Mouse (Mus musculus) left cerebral cortex, postnatal 10 days (tissue): ENCODE data around the gene Zcchc13. TPM values are rescaled to one million over a fixed set of nuclear protein-coding genes. Genes with fewer than 3 reads are reported as not detected.
"Not testable (repeated sequence)": the region's sequence is repeated elsewhere in the genome, so short reads cannot be mapped to it uniquely, and the experiment has no call there.

Experiments
- DNase-seq, 2 experiments: peaks; one replicate each; pipeline ENCODE4 v3.0.0; 2021 to 2022; ENCODE audit warnings: low spot score in 2 of 2, mixed read lengths in 1 of 2; ENCODE audit errors: extremely low spot score in 1 of 2
- intact Hi-C: fragments of 180-260 bp; cut with DNase I; formaldehyde crosslinking; loops from one replicate; pipeline ENCODE4 v1.15.1; 2025
- total RNA-seq, 2 experiments: library from RNA; stranded (reverse); gene quantifications; 2 replicates each; pipeline ENCODE4 v1.2.3; 2021

The Zcchc13 gene
- total RNA-seq, 2 experiments from 2014 or later = not detected

DNA sequence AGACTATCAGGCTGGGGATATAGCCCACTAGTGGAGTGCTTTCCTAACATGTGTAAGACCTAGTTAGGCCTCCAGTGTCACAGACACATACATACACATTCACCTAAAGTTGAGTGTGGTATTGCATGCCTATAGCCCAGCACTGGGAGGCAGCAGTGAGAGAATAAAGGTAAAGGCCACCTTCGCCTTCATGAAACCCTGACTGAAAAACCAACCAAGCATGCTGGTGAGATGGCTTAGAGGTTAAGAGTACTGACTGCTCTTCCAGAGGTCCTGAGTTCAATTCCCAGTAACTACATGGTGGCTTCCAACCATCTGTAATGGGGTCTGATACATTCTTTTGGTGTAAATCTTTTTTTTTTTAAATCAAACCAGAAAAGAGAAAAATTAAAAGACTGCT is 1.5 kb upstream of the Zcchc13 start:
- DNase-seq = no peak
- intact Hi-C loops = loop anchor here (5.0 kb wide), 1 partner anchor 48 kb away; no protein-coding TSS in a partner anchor

DNA sequence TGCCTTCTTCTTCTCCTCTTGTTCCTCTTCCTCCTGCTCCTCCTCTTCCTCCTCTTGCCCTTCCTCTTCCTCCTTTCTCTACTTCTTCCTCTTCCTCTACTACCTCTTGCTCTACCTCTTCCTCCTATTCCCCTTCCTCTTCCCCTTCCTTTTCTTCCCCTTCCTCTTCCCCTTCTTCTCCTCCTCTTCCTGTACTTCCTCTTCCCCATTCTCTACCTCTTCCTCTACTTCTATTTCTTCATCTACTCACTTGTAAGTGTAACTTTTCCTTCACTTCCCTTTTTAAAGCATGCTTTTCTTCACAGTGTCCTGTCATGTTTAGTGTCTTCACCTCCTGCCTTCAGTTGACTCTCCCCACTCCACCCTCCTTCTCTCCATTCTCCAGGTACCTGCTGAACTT is 3.5 kb downstream of the Zcchc13 start:
- DNase-seq = no peak
- intact Hi-C loops = no loop called here

DNA sequence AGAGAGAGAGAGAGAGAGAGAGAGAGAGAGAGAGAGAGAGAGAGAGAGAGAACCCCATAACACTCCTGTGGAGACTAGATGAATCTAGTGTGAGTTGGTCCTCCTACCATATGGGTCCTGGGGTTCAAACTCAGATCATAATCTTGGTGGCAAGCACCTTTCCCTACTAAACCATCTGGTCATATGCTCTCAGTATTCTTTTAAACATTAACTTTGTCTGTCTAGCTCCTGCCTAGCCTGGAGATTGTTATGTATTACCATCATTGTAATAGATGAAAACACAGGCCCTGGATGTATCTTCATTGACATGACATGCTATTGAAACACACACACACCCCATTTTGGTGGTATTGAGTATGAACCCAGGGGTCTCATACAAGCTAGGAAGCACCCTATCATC is 5.6 kb downstream of the Zcchc13 start:
- no peak for DNase-seq
- intact Hi-C loops = no loop called here

DNA sequence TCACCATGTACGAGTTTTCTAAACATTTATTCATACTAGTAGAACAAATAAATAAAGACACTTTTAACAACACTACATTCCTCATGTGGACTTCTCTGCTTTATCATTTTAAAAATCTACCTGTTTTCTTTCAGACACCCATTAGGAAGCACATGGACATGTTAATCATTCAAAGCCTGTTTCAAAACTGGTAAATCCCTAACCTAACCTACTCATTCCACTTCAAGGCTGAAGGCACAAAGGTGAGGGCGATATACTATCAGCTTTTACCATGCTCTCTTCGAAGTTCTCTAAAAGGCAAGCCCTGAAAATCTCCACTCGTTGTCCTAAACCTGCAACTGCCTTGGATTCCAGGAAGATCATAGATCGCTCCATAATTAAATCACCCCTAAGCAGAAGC is 8.2 kb downstream of the Zcchc13 start:
- intact Hi-C loops = no loop called here
- DNase-seq = no peak

DNA sequence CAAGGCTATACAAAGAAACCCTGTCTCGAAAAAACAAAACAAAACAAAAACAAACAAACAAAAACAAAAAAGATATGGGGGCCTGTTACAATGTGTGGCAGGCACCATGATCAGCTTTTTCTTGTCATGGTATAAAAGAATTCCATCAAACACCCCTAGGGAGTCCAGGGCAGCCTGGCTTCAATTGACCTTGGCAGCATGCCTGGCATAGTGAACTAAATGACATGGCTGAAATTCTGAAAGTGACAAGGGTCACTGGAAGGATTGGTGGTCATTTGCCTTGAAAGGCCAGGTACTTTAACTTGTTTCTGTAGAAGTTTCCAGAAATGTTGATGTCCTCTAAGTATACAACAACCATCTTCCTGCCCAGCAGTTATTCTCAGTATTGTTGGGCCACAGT is 13.9 kb downstream of the Zcchc13 start:
- no peak for DNase-seq
- intact Hi-C loops = no loop called here

DNA sequence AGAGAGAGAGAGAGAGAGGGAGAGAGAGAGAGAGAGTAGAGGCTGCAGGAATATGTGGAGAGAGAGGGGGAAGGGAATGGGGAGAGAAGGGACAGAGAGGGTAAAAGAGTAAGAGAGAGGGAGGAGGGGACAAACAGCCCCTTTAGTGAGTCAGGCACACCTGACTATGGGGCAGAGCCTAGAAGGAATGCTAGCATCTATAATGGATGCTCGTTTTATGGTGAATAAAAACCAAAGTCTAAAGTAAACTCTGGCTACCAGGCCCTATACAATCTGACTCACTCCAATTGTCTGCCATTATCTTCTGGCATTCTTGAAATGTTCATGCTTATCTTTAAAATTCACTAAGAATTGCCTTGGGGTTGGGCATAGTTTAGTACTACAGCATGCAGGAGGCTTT is 21.7 kb downstream of the Zcchc13 start:
- intact Hi-C loops = no loop called here
- DNase-seq = no peak

DNA sequence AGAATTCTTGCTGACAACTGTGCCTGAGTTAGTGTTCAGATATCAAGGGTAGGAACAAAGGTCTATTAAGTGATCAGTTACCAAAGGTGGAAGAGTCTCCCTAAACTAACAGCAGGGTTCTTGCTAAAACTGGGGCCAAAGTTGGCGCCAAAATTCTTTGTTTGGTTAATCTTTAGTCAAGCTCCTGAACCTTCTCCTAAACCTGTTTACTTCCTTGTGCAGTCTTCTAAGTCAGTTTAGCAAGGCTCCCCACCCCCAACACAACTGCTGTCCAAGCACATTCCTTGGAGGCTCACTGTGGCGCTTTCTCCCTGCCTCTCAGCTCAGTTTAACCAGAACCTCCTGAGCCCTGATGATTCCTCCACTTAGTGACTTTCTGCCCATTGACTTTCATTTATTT is 22.6 kb downstream of the Zcchc13 start:
- intact Hi-C loops = no loop called here
- DNase-seq = no peak

DNA sequence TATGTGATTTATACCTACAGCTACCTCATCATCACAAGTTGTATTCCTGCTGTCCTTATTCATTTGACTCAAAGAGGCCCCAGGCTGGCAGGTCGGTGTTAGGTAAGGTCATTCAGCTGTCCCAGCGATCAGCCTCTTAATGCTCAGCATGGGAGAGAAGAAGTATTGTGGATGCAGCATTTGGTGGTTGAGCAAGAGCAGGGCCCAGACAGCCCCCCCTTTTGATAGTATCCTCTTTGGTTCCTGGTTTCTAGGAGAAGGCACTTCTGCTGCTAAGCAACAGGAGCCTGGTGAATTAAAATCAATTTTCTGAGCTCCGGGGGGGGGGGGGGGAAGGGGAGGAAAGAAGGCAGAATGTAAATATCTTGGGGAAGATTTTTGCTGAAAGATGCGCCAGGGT is 28.6 kb downstream of the Zcchc13 start:
- intact Hi-C loops = no loop called here
- no peak for DNase-seq

DNA sequence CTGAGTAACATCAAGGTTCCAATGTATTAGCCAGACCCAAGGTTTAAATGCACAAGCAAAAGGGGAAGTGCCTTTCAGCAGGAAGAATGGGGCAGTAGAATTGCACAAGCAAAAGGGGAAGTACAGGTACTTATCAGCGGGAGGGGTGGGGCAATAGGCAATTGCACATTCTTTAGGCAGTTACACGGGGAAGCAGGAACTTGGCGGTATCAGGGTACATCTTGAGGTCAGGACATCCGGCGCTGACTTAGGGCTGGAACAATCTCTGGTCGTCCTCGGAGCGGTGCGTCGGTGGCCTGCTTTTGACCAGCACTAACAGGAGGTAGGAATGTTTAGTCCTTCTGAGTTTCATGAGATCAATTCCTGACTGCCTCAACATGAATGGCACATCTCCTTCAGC is 34.1 kb downstream of the Zcchc13 start:
- DNase-seq, intact Hi-C loops: not testable (repeated sequence)

DNA sequence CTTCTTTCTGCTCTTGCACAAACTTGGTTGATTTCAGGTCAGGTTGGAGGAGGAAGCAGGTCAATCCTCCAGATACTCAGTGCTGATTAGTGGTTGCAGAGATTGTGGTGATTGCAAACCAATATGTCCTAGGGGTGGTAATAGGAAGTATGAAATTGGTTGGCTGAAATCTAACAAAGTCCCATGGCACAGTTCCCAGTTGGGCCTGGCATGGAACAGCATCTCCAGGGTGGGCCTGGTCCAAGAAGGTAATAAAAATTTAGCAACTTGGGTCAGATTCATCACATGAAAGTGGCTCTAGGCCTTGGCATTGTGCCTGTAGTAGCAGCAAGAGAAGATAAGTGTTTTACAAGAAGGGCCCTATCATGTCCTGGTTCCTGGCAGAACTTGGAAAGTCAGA is 39.9 kb downstream of the Zcchc13 start:
- intact Hi-C loops = loop anchor here (5.0 kb wide), 1 partner anchor 188 kb away; no protein-coding TSS in a partner anchor

DNA sequence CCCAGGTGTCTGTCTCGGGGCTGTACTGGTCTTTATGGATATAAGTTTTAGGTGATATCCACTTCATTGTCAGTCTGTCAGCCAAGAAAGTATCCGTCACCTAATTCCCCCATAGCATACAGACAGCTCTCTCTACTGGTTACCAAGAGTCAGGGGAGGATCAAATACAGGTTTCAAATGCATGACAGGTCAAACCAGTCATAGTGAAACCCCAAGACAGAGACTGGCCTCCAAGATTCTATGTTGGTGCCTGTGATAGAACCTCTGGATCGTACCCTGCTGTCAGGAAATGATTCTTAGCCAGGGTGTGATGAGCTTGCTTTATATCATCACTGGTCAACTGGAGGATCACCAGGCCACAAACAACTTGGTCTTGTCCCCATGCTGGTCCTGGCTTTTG is 43.4 kb downstream of the Zcchc13 start:
- intact Hi-C loops = loop anchor here (5.0 kb wide), 1 partner anchor 191 kb away; no protein-coding TSS in a partner anchor
- DNase-seq = no peak

More for the DNA sequence above, 39.9 kb downstream of the Zcchc13 start:
- no peak for DNase-seq

DNA sequence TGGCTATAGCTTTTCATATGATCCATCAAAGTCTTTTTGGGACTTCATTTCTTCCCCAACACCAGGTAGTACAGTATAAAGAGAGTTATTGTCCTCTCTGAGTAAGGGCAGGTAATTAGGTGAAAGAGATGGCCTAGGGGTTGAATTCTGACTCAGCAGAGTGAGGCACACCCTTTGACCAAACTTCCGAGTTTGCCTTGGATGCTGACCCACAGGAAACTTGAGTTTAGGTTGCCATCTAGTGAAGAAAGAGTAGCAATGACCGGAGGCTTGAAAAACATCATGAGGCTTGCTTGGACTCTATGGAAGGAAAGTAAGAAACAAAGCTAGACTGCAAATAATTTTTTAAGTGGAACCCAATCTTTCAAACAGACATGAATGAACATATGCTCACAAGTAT is 44.3 kb downstream of the Zcchc13 start:
- intact Hi-C loops = loop anchor here (5.0 kb wide), 2 partner anchors 47 to 192 kb away; no protein-coding TSS in a partner anchor
- no peak for DNase-seq

Other genes starting within 250 kb of the Zcchc13 start
- under 1 TPM in 1 of 2 experiments, not detected in 1; 0.45 TPM for gene Tsx, start 216.1 kb upstream of the Zcchc13 start, total RNA-seq
- not detected for gene Gm26992, start 208.6 kb upstream of the Zcchc13 start, total RNA-seq
- gene Slc16a2, start 191.4 kb downstream of the Zcchc13 start, total RNA-seq = 10 to 100 TPM; 61.0 to 63.3 TPM